Mouse (Mus musculus): ENCODE results near the gene Chad. TPM values are rescaled to one million over a fixed set of nuclear protein-coding genes. Genes with fewer than 3 reads are reported as not detected.

Gene Chad
- total and polyA plus RNA-seq, 3 experiments: 0.08 to 0.11 TPM; not detected in 1

DNA sequence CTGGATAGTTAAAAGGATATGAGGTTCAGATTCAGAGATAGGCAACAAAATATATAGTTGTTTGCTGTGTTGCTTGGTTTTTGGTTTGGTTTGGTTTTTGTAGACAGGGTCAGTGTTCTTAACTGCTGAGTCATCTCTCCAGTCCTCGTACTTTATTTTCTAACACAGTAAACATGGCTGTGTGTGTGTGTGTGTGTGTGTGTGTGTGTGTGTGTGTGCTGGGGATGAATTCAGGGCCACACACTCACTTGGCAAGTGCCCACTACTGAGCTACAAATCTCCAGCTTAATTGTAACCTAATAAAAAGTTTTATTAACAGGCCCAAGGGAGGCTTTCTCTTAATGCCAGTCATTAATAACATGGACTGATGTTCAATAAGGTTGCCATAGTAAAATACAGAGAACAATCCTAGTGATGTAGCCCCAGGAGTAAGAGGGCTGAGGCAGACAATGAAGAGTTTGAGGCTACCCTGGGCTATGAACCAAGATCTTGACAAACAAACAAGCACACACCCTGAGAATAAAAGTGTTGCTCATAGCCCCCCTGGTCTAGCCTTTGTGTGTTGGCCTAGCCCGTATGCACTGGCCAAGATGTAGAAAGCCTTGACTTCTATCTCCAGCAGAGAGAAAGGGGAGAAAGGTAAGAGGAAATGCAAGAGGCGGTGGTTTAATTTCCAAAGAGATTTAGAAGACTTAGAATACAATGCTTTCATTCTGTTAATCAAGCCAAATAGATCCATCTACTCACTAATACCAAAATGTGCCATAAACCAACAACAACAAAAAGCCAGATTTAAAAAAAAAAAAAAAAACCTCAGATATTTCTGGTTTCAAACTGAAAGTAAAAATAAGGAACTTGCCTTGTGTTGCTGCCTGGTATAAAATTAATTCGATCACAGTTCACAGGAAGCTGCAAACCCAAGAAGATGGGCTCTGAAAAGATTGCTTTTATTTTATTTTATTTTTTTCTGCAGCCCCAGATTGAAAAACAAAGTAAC lies 46.2 kb downstream of the Chad start:
- H3K36me3 ChIP-seq (ENCODE audit: control insufficient read depth in 1 of 2, insufficient read depth in 2 of 2, low read length in 2 of 2): peaks cover 0 to 10% of the 10 kb centered on the region in 2 experiments; a peak in 2 of 4 replicates
- DNase-seq (ENCODE audit: low read depth, low spot score): peak; percentile 62
- H3K4me1 ChIP-seq (ENCODE audit: control insufficient read depth in 1 of 2, insufficient read depth in 2 of 2, low read length in 2 of 2): peaks cover 5% of the 10 kb centered on the region in 2 experiments; a peak in 1 of 4 replicates
- no peak overlapping the region for H3K27ac ChIP-seq (ENCODE audit: control insufficient read depth, low read depth, low read length)
- H3K79me2 ChIP-seq (ENCODE audit: control insufficient read depth, insufficient read depth, low read length, poor library complexity): no peaks in the 10 kb centered on the region
- no peaks in the 10 kb centered on the region for H3K9me3 ChIP-seq (replicated peaks; ENCODE audit: insufficient read depth, low read length)
- H3K9ac ChIP-seq (ENCODE audit: control insufficient read depth, low read depth, low read length, poor library complexity, severe bottlenecking): peak overlapping the region; percentile 53
- H3K27me3 ChIP-seq (ENCODE audit: control insufficient read depth in 1 of 2, insufficient read depth in 2 of 2, low read length in 2 of 2): 0 out of 4 replicates have a peak, but pooled peaks cover 0 to 2% of the 10 kb centered on the region in 2 experiments
- H3K4me3 ChIP-seq (ENCODE audit: control insufficient read depth in 1 of 2, insufficient read depth in 1 of 2, low read depth in 2 of 2, low read length in 2 of 2): peak overlapping the region; percentile 56 to 57
- TF ChIP-seq TBP (IDR thresholded peaks at IDR 0.05; ENCODE audit: low read depth, low read length) (0 out of 2 replicates have a peak, but pooled peaks have one; percentile 41), TAL1 (IDR thresholded peaks at IDR 0.05; ENCODE audit: low read length) (no peak), MEF2A (IDR thresholded peaks at IDR 0.05; ENCODE audit: extremely low read depth, insufficient replicate concordance, low read depth, low read length, poor library complexity, severe bottlenecking) (0 out of 2 replicates have a peak, but pooled peaks have one; percentile 16), MYC (IDR thresholded peaks at IDR 0.05; ENCODE audit: low read depth, low read length) (no peak), HCFC1 (IDR thresholded peaks at IDR 0.05; ENCODE audit: low read depth, low read length) (peak; percentile 34; the same call in 1 of the 2 replicates), MAFK (IDR thresholded peaks at IDR 0.05; ENCODE audit: borderline replicate concordance, low read depth, low read length) (peak; percentile 44; the same call in 1 of the 2 replicates), ZNF384 (IDR thresholded peaks at IDR 0.05; ENCODE audit: low read depth, low read length) (peak; percentile 88), MXI1 (IDR thresholded peaks at IDR 0.05; ENCODE audit: low read depth, low read length) (no peak; the same call in 1 of the 2 replicates)

DNA sequence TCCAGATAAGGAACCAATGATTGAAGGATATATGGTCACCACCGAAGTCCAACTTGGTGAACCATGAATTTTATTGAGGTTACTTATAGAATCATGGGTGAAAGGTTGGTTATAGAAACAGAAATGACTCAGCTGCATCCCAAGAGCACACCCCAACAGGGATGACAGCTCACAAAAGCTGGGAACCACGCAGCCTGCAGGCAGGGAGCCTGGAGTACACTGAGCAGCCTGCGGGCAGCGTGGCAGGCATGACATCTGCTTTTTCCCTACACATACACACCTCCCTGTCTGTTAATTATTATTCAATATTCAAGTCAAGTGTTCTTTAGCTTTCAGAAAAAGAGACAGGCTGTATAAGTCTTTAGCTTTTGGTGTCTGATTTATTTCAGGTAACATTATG lies 49.8 kb downstream of the Chad start:
- TF ChIP-seq ZMIZ1 (IDR thresholded peaks at IDR 0.05; ENCODE audit: low read depth, low read length): no peak
- no peak for TF ChIP-seq USF2 (IDR thresholded peaks at IDR 0.05; ENCODE audit: borderline replicate concordance in 1 of 2, insufficient read depth in 1 of 2, low read depth in 1 of 2, low read length in 2 of 2)
- TF ChIP-seq ETS1 (IDR thresholded peaks at IDR 0.05; ENCODE audit: low read depth, low read length): no peak
- H3K27me3 ChIP-seq (ENCODE audit: control insufficient read depth in 1 of 2, insufficient read depth in 2 of 2, low read length in 2 of 2): 0 out of 4 replicates have a peak, but pooled peaks cover 0 to 2% of the 10 kb centered on the region in 2 experiments
- H3K4me3 ChIP-seq (ENCODE audit: control insufficient read depth in 1 of 2, insufficient read depth in 1 of 2, low read depth in 2 of 2, low read length in 2 of 2): no peak overlapping the region
- no peaks in the 10 kb centered on the region for H3K79me2 ChIP-seq (ENCODE audit: control insufficient read depth, insufficient read depth, low read length, poor library complexity)
- no peak overlapping the region for H3K27ac ChIP-seq (ENCODE audit: control insufficient read depth, low read depth, low read length)
- no peak for DNase-seq (ENCODE audit: low read depth, low spot score)
- peaks cover 5% of the 10 kb centered on the region in 2 experiments; a peak in 1 of 4 replicates for H3K4me1 ChIP-seq (ENCODE audit: control insufficient read depth in 1 of 2, insufficient read depth in 2 of 2, low read length in 2 of 2)
- H3K9me3 ChIP-seq (replicated peaks; ENCODE audit: insufficient read depth, low read length): no peaks in the 10 kb centered on the region
- peaks cover 0 to 10% of the 10 kb centered on the region in 2 experiments; a peak in 2 of 4 replicates for H3K36me3 ChIP-seq (ENCODE audit: control insufficient read depth in 1 of 2, insufficient read depth in 2 of 2, low read length in 2 of 2)
- H3K9ac ChIP-seq (ENCODE audit: control insufficient read depth, low read depth, low read length, poor library complexity, severe bottlenecking): no peak overlapping the region

Measured in MEL (cell line).